Mouse (Mus musculus) gastrocnemius, adult 8-10 months (tissue): ENCODE measurements around the gene Ift80. TPM values are rescaled to one million over a fixed set of nuclear protein-coding genes. Genes with fewer than 3 reads are reported as not detected.
"Not testable (repeated sequence)": the region's sequence is repeated elsewhere in the genome, so short reads cannot be mapped to it uniquely, and the experiment has no call there.

Experiments
- DNase-seq, 2 experiments: peaks; one replicate each; pipeline ENCODE4 v3.0.0; 2022; ENCODE audit warnings: low spot score in 2 of 2
- total RNA-seq, 4 experiments: library from RNA; stranded (reverse); gene quantifications; 2 replicates each; pipeline ENCODE4 v1.2.4; 2022

Gene Ift80
- total RNA-seq, 4 experiments from 2014 or later = 2.1 to 4.3 (median 3.4) TPM

- no peak for DNase-seq
Observed at GRCm38 (mm10) chr3:68986550-68986949, 17.8 kb downstream of the Ift80 start.

- no peak for DNase-seq
Observed at GRCm38 (mm10) chr3:68980898-68981297, 23.5 kb downstream of the Ift80 start.

- no peak for DNase-seq
Observed at GRCm38 (mm10) chr3:68979187-68979586, 25.2 kb downstream of the Ift80 start.

- DNase-seq = no peak
Observed at GRCm38 (mm10) chr3:68977696-68978095, 26.7 kb downstream of the Ift80 start.

GRCm38 (mm10) chr3:68975533-68976490 lies 28.6 kb downstream of the Ift80 start:
- no peak for DNase-seq

GRCm38 (mm10) chr3:68974639-68975532 lies 29.5 kb downstream of the Ift80 start:
- DNase-seq = no peak

GRCm38 (mm10) chr3:68973574-68973973 lies 30.8 kb downstream of the Ift80 start:
- no peak for DNase-seq

- no peak for DNase-seq
Observed at GRCm38 (mm10) chr3:68969091-68969590, 35.2 kb downstream of the Ift80 start.

- DNase-seq = no peak
Observed at GRCm38 (mm10) chr3:68967404-68967803, 37.0 kb downstream of the Ift80 start.

GRCm38 (mm10) chr3:68966527-68967285 lies 37.7 kb downstream of the Ift80 start:
- DNase-seq = no peak

- DNase-seq = no peak
Observed at GRCm38 (mm10) chr3:68964682-68965081, 39.7 kb downstream of the Ift80 start.

- DNase-seq = no peak
Observed at GRCm38 (mm10) chr3:68957413-68957812, 47.0 kb downstream of the Ift80 start.

- no peak for DNase-seq
Observed at GRCm38 (mm10) chr3:68956454-68956853, 47.9 kb downstream of the Ift80 start.

GRCm38 (mm10) chr3:68954487-68954886 lies 49.9 kb downstream of the Ift80 start:
- DNase-seq = no peak

- DNase-seq = no peak
Observed at GRCm38 (mm10) chr3:68952707-68953106, 51.7 kb downstream of the Ift80 start.

- DNase-seq = not testable (repeated sequence)
Observed at GRCm38 (mm10) chr3:68951971-68952370, 52.4 kb downstream of the Ift80 start.

- no peak for DNase-seq
Observed at GRCm38 (mm10) chr3:68949381-68949780, 55.0 kb downstream of the Ift80 start.

- DNase-seq = no peak
Observed at GRCm38 (mm10) chr3:68948918-68949317, 55.5 kb downstream of the Ift80 start.

- DNase-seq = no peak
Observed at GRCm38 (mm10) chr3:68941867-68942266, 62.5 kb downstream of the Ift80 start.

- no peak for DNase-seq
Observed at GRCm38 (mm10) chr3:68940311-68940710, 64.1 kb downstream of the Ift80 start.

- DNase-seq = no peak
Observed at GRCm38 (mm10) chr3:68939312-68939711, 65.1 kb downstream of the Ift80 start.
